Mouse (Mus musculus) cerebellum, adult 2 months (tissue): ENCODE measurements around the gene Sorl1.

ENCODE experiments used
- CTCF ChIP-seq: fragments of 200-500 bp; IDR thresholded peaks from 2 replicates; pipeline ENCODE4 v1.5.1; 2011; ENCODE audit warnings: low read depth, mild to moderate bottlenecking, control low read depth, low read length, moderate library complexity, borderline replicate concordance; ENCODE audit not compliant: insufficient read depth
- POLR2A ChIP-seq: fragments of 200-500 bp; IDR thresholded peaks from 2 replicates; pipeline ENCODE4 v1.6.1; 2011; ENCODE audit warnings: low read length, control low read depth, borderline replicate concordance; ENCODE audit not compliant: insufficient read depth

DNA sequence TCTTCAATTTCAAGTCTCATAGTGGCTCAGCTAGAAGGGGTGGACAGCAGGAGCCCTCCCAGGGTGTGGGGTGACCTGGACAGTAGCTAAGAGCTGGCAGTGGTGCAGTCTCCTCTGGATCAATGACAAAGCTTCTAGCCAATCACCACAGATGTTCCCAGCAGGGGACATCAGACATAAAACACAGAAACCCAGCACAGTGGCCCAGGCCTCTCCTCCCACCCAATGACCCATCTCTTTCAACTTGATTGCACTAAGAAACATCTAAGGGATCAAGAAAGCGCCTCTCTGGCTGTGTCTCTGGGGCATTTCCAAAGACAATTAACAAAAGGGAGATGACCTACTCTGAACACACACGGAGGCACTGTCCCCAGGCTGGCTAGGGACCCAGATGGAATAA, 48.9 kb downstream of the Sorl1 start:
- no peak for TF ChIP-seq CTCF
- no peak for TF ChIP-seq POLR2A
